Mouse (Mus musculus): Measurements from ENCODE around the gene Hoxa6. TPM values are rescaled to one million over a fixed set of nuclear protein-coding genes. Genes with fewer than 3 reads are reported as not detected.

Gene Hoxa6
- total and polyA plus RNA-seq, 2 experiments, result not detected

DNA sequence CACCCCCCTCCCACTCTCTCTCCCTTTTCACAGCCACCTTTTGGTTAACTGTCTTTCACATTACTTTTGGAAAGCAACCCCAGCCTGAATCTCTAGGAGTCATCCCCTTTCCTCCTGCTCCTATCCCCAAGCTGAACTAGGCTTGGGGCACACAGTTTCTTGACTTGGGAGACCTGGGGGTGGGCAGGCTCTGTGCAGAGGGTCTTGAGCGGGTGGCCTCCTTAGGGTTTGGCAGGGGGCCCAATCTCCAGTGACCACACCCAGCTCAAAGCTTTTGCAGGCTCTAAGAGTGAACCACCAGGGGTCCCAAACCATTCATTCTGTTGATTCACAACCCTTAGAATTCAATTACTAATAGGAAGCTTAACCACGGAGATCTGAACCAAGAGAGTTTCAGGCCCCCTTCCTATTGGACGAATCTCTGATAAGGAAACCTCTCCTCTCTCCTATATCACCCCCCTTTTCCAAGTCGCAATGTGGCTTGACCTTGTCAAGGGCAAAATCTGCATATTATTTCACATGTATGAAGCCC is 34.3 kb upstream of the Hoxa6 start:
- Histone ChIP-seq H3K79me2 (ENCODE audit: control insufficient read depth, insufficient read depth, low read length) (no peaks in the 10 kb centered on the region), H3K27me3 (ENCODE audit: control insufficient read depth, insufficient read depth, low read length) (peaks cover 63% of the 10 kb centered on the region)
- no peak for TF ChIP-seq CTCF (IDR thresholded peaks at IDR 0.05; ENCODE audit: low read depth, low read length)

DNA sequence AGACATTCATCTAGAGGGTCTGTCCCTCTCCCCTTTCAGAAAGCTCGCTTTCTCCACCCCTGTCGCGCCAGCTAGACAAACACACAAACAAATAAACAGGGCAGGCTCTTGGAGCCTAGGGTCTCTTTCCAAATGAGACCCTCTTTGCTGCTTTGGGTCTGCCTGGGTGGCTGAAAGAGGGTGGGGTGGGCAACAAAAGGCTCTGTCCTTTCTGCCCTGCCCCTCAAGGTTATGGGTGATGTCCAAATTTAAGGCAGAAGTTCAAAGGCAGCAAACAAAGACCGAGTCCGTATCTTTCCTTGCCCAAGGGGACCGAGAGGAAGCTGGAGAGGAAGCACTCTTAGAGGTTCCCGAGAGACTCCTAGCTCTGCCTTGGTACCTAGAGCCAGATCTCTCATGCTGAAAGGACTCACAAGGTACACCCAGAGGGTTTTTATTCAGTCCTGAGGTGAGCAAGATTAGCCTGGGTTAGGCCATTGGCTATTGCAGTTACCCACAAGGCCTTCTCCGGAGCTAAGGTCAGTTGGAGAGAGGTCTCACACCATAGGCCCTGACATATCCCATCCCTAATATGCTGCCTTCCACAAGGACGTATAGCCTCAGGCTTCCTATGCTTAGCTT is 32.6 kb upstream of the Hoxa6 start:
- DNase-seq (ENCODE audit: extremely low read depth, low read depth, low spot score), result no peak
- no peaks in the 10 kb centered on the region for H3K4me1 ChIP-seq (ENCODE audit: control insufficient read depth, insufficient read depth, low read length)
- H3K9ac ChIP-seq (ENCODE audit: low read depth, low read length), result no peak overlapping the region
- H3K79me2 ChIP-seq (ENCODE audit: control insufficient read depth, insufficient read depth, low read length), result no peaks in the 10 kb centered on the region
- 8% methylated on average over 9 of the region's 9 CpGs for WGBS
- no peak overlapping the region for H3K27ac ChIP-seq (replicated peaks; ENCODE audit: insufficient read depth, low read depth, low read length)
- no peak overlapping the region for H3K4me3 ChIP-seq (ENCODE audit: insufficient read depth, low read depth, low read length)
- no peak for TF ChIP-seq POLR2A (IDR thresholded peaks at IDR 0.05; ENCODE audit: extremely low read depth, insufficient read depth, low read length)
- TF ChIP-seq CTCF (IDR thresholded peaks at IDR 0.05; ENCODE audit: low read depth, low read length), result no peak
- H3K36me3 ChIP-seq (ENCODE audit: control insufficient read depth, insufficient read depth, low read length), result no peaks in the 10 kb centered on the region
- H3K27me3 ChIP-seq (ENCODE audit: control insufficient read depth, insufficient read depth, low read length), result peaks cover 65% of the 10 kb centered on the region

More for the DNA sequence above, 34.3 kb upstream of the Hoxa6 start:
- H3K4me1 ChIP-seq (ENCODE audit: control insufficient read depth, insufficient read depth, low read length), result no peaks in the 10 kb centered on the region
- no peak overlapping the region for H3K4me3 ChIP-seq (ENCODE audit: insufficient read depth, low read depth, low read length)
- H3K36me3 ChIP-seq (ENCODE audit: control insufficient read depth, insufficient read depth, low read length), result no peaks in the 10 kb centered on the region
- 12% methylated on average over 4 of the region's 4 CpGs for WGBS
- DNase-seq (ENCODE audit: extremely low read depth, low read depth, low spot score), result no peak
- H3K9ac ChIP-seq (ENCODE audit: low read depth, low read length), result no peak overlapping the region
- no peak overlapping the region for H3K27ac ChIP-seq (replicated peaks; ENCODE audit: insufficient read depth, low read depth, low read length)

DNA sequence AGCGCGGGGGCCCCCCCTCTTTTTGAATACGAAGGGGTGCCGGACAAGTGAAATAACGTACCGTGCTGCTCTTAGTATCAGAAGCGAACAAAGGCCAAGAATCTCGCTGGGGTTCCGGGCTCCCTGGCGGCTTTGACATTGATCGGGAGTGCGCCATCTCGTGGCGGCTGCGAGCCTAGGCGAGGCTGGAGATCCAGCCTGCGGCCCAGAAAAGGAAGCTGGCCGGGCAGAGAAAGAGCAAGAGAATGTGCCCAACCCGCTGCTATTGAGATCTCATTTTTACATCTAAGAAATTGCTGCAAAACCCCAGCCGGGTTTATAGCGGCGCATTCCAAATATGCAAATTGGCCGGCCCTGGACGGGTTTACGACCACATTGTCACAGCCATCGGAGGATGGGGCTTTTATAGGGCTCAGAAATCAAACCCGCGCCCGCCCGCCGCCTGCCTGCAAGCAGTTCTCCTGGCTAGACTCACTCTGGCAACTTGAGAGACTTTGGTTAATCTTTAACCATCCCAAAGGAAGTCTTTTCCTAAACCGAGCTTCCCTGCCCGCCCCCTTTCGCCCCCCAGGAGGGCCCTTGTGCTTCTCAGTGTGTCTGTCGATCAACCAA is 32.0 kb upstream of the Hoxa6 start, which contains the start of gene Hoxa10:
TSS of gene Hoxa10 (minus strand) at position 466 of the 612 bp plus-strand sequence.
- WGBS, result 4% methylated on average over 35 of the region's 35 CpGs
- TF ChIP-seq POLR2A (IDR thresholded peaks at IDR 0.05; ENCODE audit: extremely low read depth, insufficient read depth, low read length), result no peak
- TF ChIP-seq CTCF (IDR thresholded peaks at IDR 0.05; ENCODE audit: low read depth, low read length), result peak; percentile 81
- Histone ChIP-seq H3K4me3 (ENCODE audit: insufficient read depth, low read depth, low read length) (no peak within 1 kb of the TSS), H3K79me2 (ENCODE audit: control insufficient read depth, insufficient read depth, low read length) (no peaks in the 10 kb centered on the region), H3K36me3 (ENCODE audit: control insufficient read depth, insufficient read depth, low read length) (no peaks in the 10 kb centered on the region), H3K9ac (ENCODE audit: low read depth, low read length) (no peak within 1 kb of the TSS), H3K4me1 (ENCODE audit: control insufficient read depth, insufficient read depth, low read length) (no peaks in the 10 kb centered on the region), H3K27ac (replicated peaks; ENCODE audit: insufficient read depth, low read depth, low read length) (no peak within 1 kb of the TSS), H3K27me3 (ENCODE audit: control insufficient read depth, insufficient read depth, low read length) (peaks cover 64% of the 10 kb centered on the region)
- DNase-seq (ENCODE audit: extremely low read depth, low read depth, low spot score), result peak; percentile 22

GRCm38 (mm10) chr6:52239625-52240388 is 31.3 kb upstream of the Hoxa6 start:
- TF ChIP-seq POLR2A (IDR thresholded peaks at IDR 0.05; ENCODE audit: extremely low read depth, insufficient read depth, low read length) (no peak), CTCF (IDR thresholded peaks at IDR 0.05; ENCODE audit: low read depth, low read length) (no peak)
- Histone ChIP-seq H3K36me3 (ENCODE audit: control insufficient read depth, insufficient read depth, low read length) (no peaks in the 10 kb centered on the region), H3K4me3 (ENCODE audit: insufficient read depth, low read depth, low read length) (no peak overlapping the region), H3K9ac (ENCODE audit: low read depth, low read length) (no peak overlapping the region), H3K27me3 (ENCODE audit: control insufficient read depth, insufficient read depth, low read length) (peaks cover 61% of the 10 kb centered on the region), H3K27ac (replicated peaks; ENCODE audit: insufficient read depth, low read depth, low read length) (no peak overlapping the region), H3K4me1 (ENCODE audit: control insufficient read depth, insufficient read depth, low read length) (no peaks in the 10 kb centered on the region), H3K79me2 (ENCODE audit: control insufficient read depth, insufficient read depth, low read length) (no peaks in the 10 kb centered on the region)
- WGBS, result 8% methylated on average over 30 of the region's 30 CpGs
- DNase-seq (ENCODE audit: extremely low read depth, low read depth, low spot score), result no peak

DNA sequence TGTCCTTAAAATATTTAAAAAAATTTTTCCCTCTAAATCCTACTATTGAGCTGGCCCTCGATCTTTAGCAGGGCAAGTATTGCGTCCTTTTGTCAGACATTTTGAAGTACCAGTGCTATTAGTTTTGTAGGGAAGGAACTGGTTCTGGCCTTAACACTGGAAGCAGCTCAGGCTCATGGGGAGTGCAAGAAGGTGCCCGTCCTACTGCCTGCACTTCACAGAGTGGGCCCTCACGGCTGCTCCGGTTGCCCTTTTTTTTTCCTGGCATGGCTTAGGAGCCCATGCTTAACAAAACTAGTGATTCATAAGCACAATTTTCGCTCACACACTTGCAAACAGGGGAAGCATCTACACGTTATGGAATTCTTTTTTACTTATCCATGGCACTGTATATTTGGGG is 30.5 kb upstream of the Hoxa6 start:
- Histone ChIP-seq H3K4me3 (ENCODE audit: insufficient read depth, low read depth, low read length) (no peak overlapping the region), H3K9ac (ENCODE audit: low read depth, low read length) (no peak overlapping the region), H3K27me3 (ENCODE audit: control insufficient read depth, insufficient read depth, low read length) (peaks cover 65% of the 10 kb centered on the region), H3K27ac (replicated peaks; ENCODE audit: insufficient read depth, low read depth, low read length) (no peak overlapping the region), H3K4me1 (ENCODE audit: control insufficient read depth, insufficient read depth, low read length) (no peaks in the 10 kb centered on the region), H3K36me3 (ENCODE audit: control insufficient read depth, insufficient read depth, low read length) (no peaks in the 10 kb centered on the region), H3K79me2 (ENCODE audit: control insufficient read depth, insufficient read depth, low read length) (no peaks in the 10 kb centered on the region)
- no peak for DNase-seq (ENCODE audit: extremely low read depth, low read depth, low spot score)
- WGBS, result 13% methylated on average over 7 of the region's 7 CpGs
- TF ChIP-seq CTCF (IDR thresholded peaks at IDR 0.05; ENCODE audit: low read depth, low read length) (no peak), POLR2A (IDR thresholded peaks at IDR 0.05; ENCODE audit: extremely low read depth, insufficient read depth, low read length) (no peak)
